Comparison of ENCODE assay signal across 17 mouse cellular contexts in the genomic region with DNA sequence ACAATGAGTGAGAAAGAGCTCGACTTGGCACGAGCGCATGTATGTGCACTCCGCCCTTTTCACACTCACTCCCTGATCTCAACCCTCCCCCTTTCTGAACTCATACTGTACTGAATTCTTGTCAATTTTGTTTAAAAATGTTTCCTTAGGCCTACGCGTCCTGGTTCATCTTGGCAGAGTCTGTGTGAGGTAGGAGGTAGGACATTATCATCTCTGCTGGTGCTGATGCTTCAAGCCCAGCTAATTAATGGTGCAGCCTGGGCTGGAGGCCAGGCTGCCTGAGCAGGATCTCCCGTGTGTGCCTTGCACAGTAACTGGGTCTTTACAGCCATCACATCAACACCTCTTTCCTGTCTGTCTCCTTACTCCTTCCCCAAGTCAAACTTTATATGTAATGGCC. TPM values are rescaled to one million over a fixed set of nuclear protein-coding genes. Genes with fewer than 3 reads are reported as not detected.
DNase-seq lines count a peak whose midpoint lies in the region; ATAC-seq and TF ChIP-seq lines count a peak whose summit lies in the region.
"Had no signal": no experiment of that assay in that cellular context is flagged by ENCODE, and none has a peak within 500 bp of the region (broad histone marks: within the 10 kb centered on the region; RNA-seq: fewer than 3 reads in every experiment).

No protein-coding gene starts in this region.

- TF ChIP-seq EP300 in lung, postnatal 0 days (IDR thresholded peaks at IDR 0.05), result no peak

- H3K36me3 ChIP-seq in lung, embryonic 14.5 days (ENCODE audit: insufficient read depth), result no peaks in the 10 kb centered on the region
- no peaks in the 10 kb centered on the region for H3K36me3 ChIP-seq in lung, postnatal 0 days (ENCODE audit: insufficient read depth, low read length)
- no peaks in the 10 kb centered on the region for H3K36me3 ChIP-seq in forebrain, embryonic 11.5 days (ENCODE audit: control insufficient read depth, insufficient read depth, low read length)
- H3K36me3 ChIP-seq: forebrain, embryonic 12.5 days; heart, embryonic 13.5 days; liver, embryonic 15.5 days; midbrain, embryonic 13.5 days had no signal

- H3K4me2 ChIP-seq in lung, embryonic 14.5 days, result no peak overlapping the region
- H3K4me2 ChIP-seq in lung, postnatal 0 days (replicated peaks; ENCODE audit: low read depth, low read length), result no peak overlapping the region
- H3K4me2 ChIP-seq in forebrain, embryonic 11.5 days (ENCODE audit: low read depth, low read length, severe bottlenecking), result no peak overlapping the region
- H3K4me2 ChIP-seq: forebrain, embryonic 12.5 days; heart, embryonic 13.5 days; liver, embryonic 15.5 days; midbrain, embryonic 13.5 days had no signal

- no peak overlapping the region for H3K4me3 ChIP-seq in lung, embryonic 14.5 days (ENCODE audit: low read depth, low read length)
- H3K4me3 ChIP-seq in lung, postnatal 0 days (ENCODE audit: low read depth, low read length), result no peak overlapping the region
- no peak overlapping the region for H3K4me3 ChIP-seq in embryonic fibroblast, embryonic 13.5 days (ENCODE audit: insufficient read depth, low read length)
- H3K4me3 ChIP-seq in forebrain, embryonic 11.5 days (ENCODE audit: low read depth, low read length), result no peak overlapping the region
- H3K4me3 ChIP-seq: forebrain, embryonic 12.5 days; heart, embryonic 13.5 days; liver, embryonic 15.5 days; midbrain, embryonic 13.5 days had no signal

- 38% methylated on average over 7 of the region's 7 CpGs for WGBS in lung, embryonic 14.5 days
- 48% methylated on average over 7 of the region's 7 CpGs for WGBS in lung, postnatal 0 days
- WGBS in forebrain, embryonic 11.5 days, result 89% methylated on average over 7 of the region's 7 CpGs

- DNase-seq in frontal cortex, postnatal 25 days (ENCODE audit: low spot score in 2 of 2), result no peak
- DNase-seq in lung, embryonic 14.5 days, result peak; percentile 79
- DNase-seq in lung, postnatal 0 days (ENCODE audit: low spot score), result no peak
- peak; percentile 72 for DNase-seq in brain, adult 2 months (ENCODE audit: low read depth, low spot score)
- no peak for DNase-seq in forebrain, embryonic 11.5 days (ENCODE audit: low spot score)
- DNase-seq in thymus, postnatal 0 days (ENCODE audit: low spot score), result no peak
- DNase-seq: adrenal gland, postnatal 25 days; heart, postnatal 36 days; thymus, postnatal 14 days had no signal

- H3K27ac ChIP-seq in lung, embryonic 14.5 days (ENCODE audit: low read depth), result peak overlapping the region; percentile 55
- no peak overlapping the region for H3K27ac ChIP-seq in lung, postnatal 0 days (ENCODE audit: low read length)
- peak overlapping the region; percentile 80 for H3K27ac ChIP-seq in embryonic fibroblast, embryonic 13.5 days (ENCODE audit: insufficient read depth, low read length)
- H3K27ac ChIP-seq in forebrain, embryonic 11.5 days (ENCODE audit: low read depth, low read length), result no peak overlapping the region
- H3K27ac ChIP-seq: forebrain, embryonic 12.5 days; heart, embryonic 13.5 days; liver, embryonic 15.5 days; midbrain, embryonic 13.5 days had no signal

- no peak for TF ChIP-seq POLR2A in embryonic fibroblast, embryonic 13.5 days (IDR thresholded peaks at IDR 0.05; ENCODE audit: low read depth, low read length)

- no peaks in the 10 kb centered on the region for H3K27me3 ChIP-seq in lung, embryonic 14.5 days (ENCODE audit: insufficient read depth, low read length)
- H3K27me3 ChIP-seq in lung, postnatal 0 days (replicated peaks; ENCODE audit: insufficient read depth, low read length), result no peaks in the 10 kb centered on the region
- H3K27me3 ChIP-seq in forebrain, embryonic 11.5 days (ENCODE audit: control insufficient read depth, insufficient read depth, low read length), result no peaks in the 10 kb centered on the region
- H3K27me3 ChIP-seq: forebrain, embryonic 12.5 days; liver, embryonic 15.5 days; midbrain, embryonic 13.5 days; Patski had no signal

- H3K9ac ChIP-seq in lung, embryonic 14.5 days, result no peak overlapping the region
- H3K9ac ChIP-seq in lung, postnatal 0 days (replicated peaks; ENCODE audit: low read depth), result no peak overlapping the region
- H3K9ac ChIP-seq in forebrain, embryonic 11.5 days (ENCODE audit: low read length), result no peak overlapping the region
- H3K9ac ChIP-seq: forebrain, embryonic 12.5 days; heart, embryonic 13.5 days; liver, embryonic 15.5 days; midbrain, embryonic 13.5 days had no signal

- H3K9me3 ChIP-seq in lung, embryonic 14.5 days (ENCODE audit: low read depth, low read length), result no peaks in the 10 kb centered on the region
- no peaks in the 10 kb centered on the region for H3K9me3 ChIP-seq in lung, postnatal 0 days (ENCODE audit: low read length)
- H3K9me3 ChIP-seq in forebrain, embryonic 11.5 days (ENCODE audit: control insufficient read depth, low read length), result no peaks in the 10 kb centered on the region
- H3K9me3 ChIP-seq: forebrain, embryonic 12.5 days; heart, embryonic 13.5 days; liver, embryonic 15.5 days; midbrain, embryonic 13.5 days had no signal

- peak; percentile 35; the same call in 1 of the 2 replicates for ATAC-seq in frontal cortex, adult (ENCODE audit: low TSS enrichment)
- peak; percentile 25 for ATAC-seq in lung, embryonic 14.5 days (ENCODE audit: insufficient read depth)
- ATAC-seq in lung, postnatal 0 days, result no peak
- no peak for ATAC-seq in forebrain, embryonic 11.5 days (replicated peaks; ENCODE audit: low FRiP score)
- ATAC-seq: activated CD4-positive, CD25-positive, alpha-beta regulatory T cell, adult 4 months; midbrain, embryonic 13.5 days; Patski had no signal

- no peak for TF ChIP-seq CTCF in lung, embryonic 14.5 days (IDR thresholded peaks at IDR 0.05; ENCODE audit: low read depth)
- no peak for TF ChIP-seq CTCF in lung, postnatal 0 days (IDR thresholded peaks at IDR 0.05)
- TF ChIP-seq CTCF in embryonic fibroblast, embryonic 13.5 days (IDR thresholded peaks at IDR 0.05; ENCODE audit: borderline replicate concordance, insufficient read depth, low read length), result no peak

- peaks cover 77% of the 10 kb centered on the region for H3K4me1 ChIP-seq in lung, embryonic 14.5 days (ENCODE audit: insufficient read depth)
- H3K4me1 ChIP-seq in lung, postnatal 0 days (ENCODE audit: insufficient read depth, low read depth, low read length), result peaks cover 5% of the 10 kb centered on the region; the same call in 1 of the 2 replicates
- peaks cover 19% of the 10 kb centered on the region for H3K4me1 ChIP-seq in embryonic fibroblast, embryonic 13.5 days (ENCODE audit: control insufficient read depth, insufficient read depth, low read length)
- peaks cover 7% of the 10 kb centered on the region; the same call in 1 of the 2 replicates for H3K4me1 ChIP-seq in forebrain, embryonic 11.5 days (replicated peaks; ENCODE audit: control insufficient read depth, insufficient read depth, low read length)

RNA-seq across cellular contexts. Expression of a gene that starts 40.6 kb away (rescaled TPM):
- polyA plus RNA-seq in lung, embryonic 14.5 days (2014; fragmentation: Nextera tagmentation; extraction: Ambion mirVana), result 99.0 and 107 TPM in 2 replicates
- polyA plus RNA-seq in lung, postnatal 0 days (2015; fragmentation: Nextera tagmentation; extraction: Ambion mirVana), result 53.6 and 56.3 TPM in 2 replicates
- 69.9 and 73.2 TPM in 2 replicates for polyA plus RNA-seq in embryonic fibroblast, embryonic 13.5 days (2011; ENCODE audit: insufficient read length, low read depth, missing spikeins)
- 133 and 144 TPM in 2 replicates for polyA plus RNA-seq in forebrain, embryonic 11.5 days (2014; fragmentation: Nextera tagmentation; extraction: Ambion mirVana)
- polyA plus RNA-seq in thymus, postnatal 0 days (2015; fragmentation: Nextera tagmentation; extraction: Ambion mirVana), result 42.9 and 44.9 TPM in 2 replicates

Comparison
In these comparisons a context has a peak if more than half of its experiments do, and no peak if none do; other contexts are left out.
1. ATAC-seq: peak in frontal cortex, adult (single experiment) and lung, embryonic 14.5 days (single experiment); none in lung, postnatal 0 days (single experiment) and forebrain, embryonic 11.5 days (single experiment).
2. DNase-seq: peak in lung, embryonic 14.5 days (single experiment) and brain, adult 2 months (single experiment); none in frontal cortex, postnatal 25 days (0 of 2), lung, postnatal 0 days (single experiment), forebrain, embryonic 11.5 days (single experiment) and thymus, postnatal 0 days (single experiment).
3. H3K27ac ChIP-seq: peak in lung, embryonic 14.5 days (single experiment) and embryonic fibroblast, embryonic 13.5 days (single experiment); none in lung, postnatal 0 days (single experiment) and forebrain, embryonic 11.5 days (single experiment).